Mouse (Mus musculus) heart, adult 2 months (tissue): ENCODE measurements around the gene Ints14.

Source experiments
- CTCF ChIP-seq: fragments of 200-600 bp; IDR thresholded peaks from 2 replicates; pipeline ENCODE4 v1.8.1; 2022; ENCODE audit warnings: antibody characterized with exemption, mild to moderate bottlenecking, moderate library complexity
- EP300 ChIP-seq: fragments of 200-500 bp; IDR thresholded peaks from 2 replicates; pipeline ENCODE4 v1.6.1; 2011; ENCODE audit warnings: low read depth, low read length, control low read depth; ENCODE audit not compliant: insufficient read depth
- POLR2A ChIP-seq: fragments of 200-500 bp; IDR thresholded peaks from 2 replicates; pipeline ENCODE4 v1.6.1; 2011; ENCODE audit warnings: mild to moderate bottlenecking, low read depth, low read length, control low read depth; ENCODE audit not compliant: insufficient read depth

GRCm38 (mm10) chr9:64930256-64930655 is 30.4 kb upstream of the Ints14 start:
- TF ChIP-seq CTCF (no peak), POLR2A (no peak), EP300 (peak; percentile 71; the same call in 1 of the 2 replicates)
